Mouse (Mus musculus): ENCODE measurements around the gene Ngef. TPM values are rescaled to one million over a fixed set of nuclear protein-coding genes. Genes with fewer than 3 reads are reported as not detected.

Gene Ngef
- polyA plus RNA-seq, 1 experiment from 2014 or later = 20.0 TPM

DNA sequence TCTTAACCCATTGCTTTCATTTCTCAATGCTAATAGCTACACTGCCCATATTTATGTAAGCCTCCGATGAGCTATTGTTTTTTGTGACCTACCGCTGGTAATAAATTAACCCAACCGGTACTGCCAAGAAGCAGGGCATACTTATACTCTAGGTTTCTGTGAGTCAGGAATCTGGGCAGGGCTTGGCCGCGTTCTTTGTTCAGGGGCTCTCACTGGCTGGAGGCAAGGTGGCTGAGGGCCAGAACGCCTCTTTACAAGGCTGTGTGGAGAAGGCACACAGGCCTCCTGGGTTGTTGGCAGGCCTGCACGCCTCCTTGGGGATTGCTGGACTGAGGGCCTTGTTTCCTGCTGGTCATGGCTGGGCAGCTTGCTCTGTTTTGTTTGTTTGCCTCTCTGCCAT is 1.1 kb upstream of the Ngef start:
- Histone ChIP-seq H3K36me3 (ENCODE audit: control insufficient read depth, insufficient read depth, low read length) (no peaks in the 10 kb centered on the region), H3K27ac (ENCODE audit: low read length) (peak overlapping the region; percentile 94), H3K9ac (ENCODE audit: low read depth, low read length) (peak overlapping the region; percentile 39; the same call in 1 of the 2 replicates), H3K27me3 (replicated peaks; ENCODE audit: control insufficient read depth, insufficient read depth, low read length) (no peaks in the 10 kb centered on the region), H3K4me3 (ENCODE audit: low read length) (peak overlapping the region; percentile 51; the same call in 1 of the 2 replicates), H3K4me2 (ENCODE audit: low read depth, low read length) (peak overlapping the region; percentile 51), H3K4me1 (ENCODE audit: control insufficient read depth, insufficient read depth, low read length) (peaks cover 5% of the 10 kb centered on the region), H3K9me3 (ENCODE audit: control insufficient read depth, low read length) (no peaks in the 10 kb centered on the region)
- WGBS = 31% methylated on average over 7 of the region's 7 CpGs
- ATAC-seq = peak; percentile 80

- ATAC-seq = peak; percentile 30
- Histone ChIP-seq H3K9ac (ENCODE audit: low read depth, low read length) (peak overlapping the region; percentile 49; the same call in 1 of the 2 replicates), H3K27ac (ENCODE audit: low read length) (peak overlapping the region; percentile 94), H3K36me3 (ENCODE audit: control insufficient read depth, insufficient read depth, low read length) (no peaks in the 10 kb centered on the region), H3K4me3 (ENCODE audit: low read length) (peak overlapping the region; percentile 51), H3K9me3 (ENCODE audit: control insufficient read depth, low read length) (no peaks in the 10 kb centered on the region), H3K4me2 (ENCODE audit: low read depth, low read length) (peak overlapping the region; percentile 51), H3K27me3 (replicated peaks; ENCODE audit: control insufficient read depth, insufficient read depth, low read length) (no peaks in the 10 kb centered on the region), H3K4me1 (ENCODE audit: control insufficient read depth, insufficient read depth, low read length) (peaks cover 5% of the 10 kb centered on the region)
- WGBS = 31% methylated on average over 6 of the region's 6 CpGs
Observed at GRCm38 (mm10) chr1:87574353-87574752, 683 bp upstream of the Ngef start.

- peak overlapping the region; percentile 50 for H3K4me2 ChIP-seq (ENCODE audit: low read depth, low read length)
- WGBS = 57% methylated on average over 5 of the region's 5 CpGs
- H3K4me3 ChIP-seq (ENCODE audit: low read length) = peak overlapping the region; percentile 51
- H3K9ac ChIP-seq (ENCODE audit: low read depth, low read length) = peak overlapping the region; percentile 64
- peaks cover 5% of the 10 kb centered on the region for H3K4me1 ChIP-seq (ENCODE audit: control insufficient read depth, insufficient read depth, low read length)
- peak; percentile 17; the same call in 1 of the 2 replicates for ATAC-seq
- no peaks in the 10 kb centered on the region for H3K36me3 ChIP-seq (ENCODE audit: control insufficient read depth, insufficient read depth, low read length)
- H3K27me3 ChIP-seq (replicated peaks; ENCODE audit: control insufficient read depth, insufficient read depth, low read length) = no peaks in the 10 kb centered on the region
- no peaks in the 10 kb centered on the region for H3K9me3 ChIP-seq (ENCODE audit: control insufficient read depth, low read length)
- H3K27ac ChIP-seq (ENCODE audit: low read length) = peak overlapping the region; percentile 91
Observed at GRCm38 (mm10) chr1:87573261-87573660, 409 bp downstream of the Ngef start.

- no peaks in the 10 kb centered on the region for H3K27me3 ChIP-seq (replicated peaks; ENCODE audit: control insufficient read depth, insufficient read depth, low read length)
- H3K9me3 ChIP-seq (ENCODE audit: control insufficient read depth, low read length) = no peaks in the 10 kb centered on the region
- H3K4me2 ChIP-seq (ENCODE audit: low read depth, low read length) = no peak overlapping the region
- H3K9ac ChIP-seq (ENCODE audit: low read depth, low read length) = no peak overlapping the region
- no peak overlapping the region for H3K27ac ChIP-seq (ENCODE audit: low read length)
- 50% methylated on average over 6 of the region's 6 CpGs for WGBS
- no peak for ATAC-seq
- H3K4me1 ChIP-seq (ENCODE audit: control insufficient read depth, insufficient read depth, low read length) = no peaks in the 10 kb centered on the region
- no peaks in the 10 kb centered on the region for H3K36me3 ChIP-seq (ENCODE audit: control insufficient read depth, insufficient read depth, low read length)
- H3K4me3 ChIP-seq (ENCODE audit: low read length) = no peak overlapping the region
Observed at GRCm38 (mm10) chr1:87568398-87568797, 5.3 kb downstream of the Ngef start.

- Histone ChIP-seq H3K9me3 (ENCODE audit: control insufficient read depth, low read length) (no peaks in the 10 kb centered on the region), H3K27me3 (replicated peaks; ENCODE audit: control insufficient read depth, insufficient read depth, low read length) (no peaks in the 10 kb centered on the region), H3K4me2 (ENCODE audit: low read depth, low read length) (no peak overlapping the region), H3K27ac (ENCODE audit: low read length) (no peak overlapping the region), H3K36me3 (ENCODE audit: control insufficient read depth, insufficient read depth, low read length) (no peaks in the 10 kb centered on the region), H3K9ac (ENCODE audit: low read depth, low read length) (no peak overlapping the region), H3K4me3 (ENCODE audit: low read length) (no peak overlapping the region), H3K4me1 (ENCODE audit: control insufficient read depth, insufficient read depth, low read length) (no peaks in the 10 kb centered on the region)
- WGBS = 72% methylated on average over 6 of the region's 8 CpGs
- ATAC-seq = peak; percentile 66
Observed at GRCm38 (mm10) chr1:87565760-87566159, 7.9 kb downstream of the Ngef start.

GRCm38 (mm10) chr1:87562967-87563366 is 10.7 kb downstream of the Ngef start:
- Histone ChIP-seq H3K36me3 (ENCODE audit: control insufficient read depth, insufficient read depth, low read length) (no peaks in the 10 kb centered on the region), H3K4me2 (ENCODE audit: low read depth, low read length) (no peak overlapping the region), H3K4me3 (ENCODE audit: low read length) (no peak overlapping the region), H3K9ac (ENCODE audit: low read depth, low read length) (no peak overlapping the region), H3K9me3 (ENCODE audit: control insufficient read depth, low read length) (no peaks in the 10 kb centered on the region), H3K27ac (ENCODE audit: low read length) (no peak overlapping the region), H3K4me1 (ENCODE audit: control insufficient read depth, insufficient read depth, low read length) (no peaks in the 10 kb centered on the region), H3K27me3 (replicated peaks; ENCODE audit: control insufficient read depth, insufficient read depth, low read length) (no peaks in the 10 kb centered on the region)
- no peak for ATAC-seq
- WGBS = 81% methylated on average over 3 of the region's 3 CpGs

- no peak overlapping the region for H3K4me3 ChIP-seq (ENCODE audit: low read length)
- no peaks in the 10 kb centered on the region for H3K9me3 ChIP-seq (ENCODE audit: control insufficient read depth, low read length)
- no peak overlapping the region for H3K9ac ChIP-seq (ENCODE audit: low read depth, low read length)
- no peaks in the 10 kb centered on the region for H3K27me3 ChIP-seq (replicated peaks; ENCODE audit: control insufficient read depth, insufficient read depth, low read length)
- ATAC-seq = no peak
- no peak overlapping the region for H3K27ac ChIP-seq (ENCODE audit: low read length)
- H3K4me2 ChIP-seq (ENCODE audit: low read depth, low read length) = no peak overlapping the region
- peaks cover 8% of the 10 kb centered on the region for H3K4me1 ChIP-seq (ENCODE audit: control insufficient read depth, insufficient read depth, low read length)
- 81% methylated on average over 1 of the region's 1 CpGs for WGBS
- H3K36me3 ChIP-seq (ENCODE audit: control insufficient read depth, insufficient read depth, low read length) = no peaks in the 10 kb centered on the region
Observed at GRCm38 (mm10) chr1:87553586-87553985, 20.1 kb downstream of the Ngef start.

- Histone ChIP-seq H3K4me3 (ENCODE audit: low read length) (no peak overlapping the region), H3K4me1 (ENCODE audit: control insufficient read depth, insufficient read depth, low read length) (peaks cover 8% of the 10 kb centered on the region), H3K27me3 (replicated peaks; ENCODE audit: control insufficient read depth, insufficient read depth, low read length) (no peaks in the 10 kb centered on the region), H3K9ac (ENCODE audit: low read depth, low read length) (no peak overlapping the region), H3K36me3 (ENCODE audit: control insufficient read depth, insufficient read depth, low read length) (no peaks in the 10 kb centered on the region), H3K27ac (ENCODE audit: low read length) (no peak overlapping the region), H3K9me3 (ENCODE audit: control insufficient read depth, low read length) (no peaks in the 10 kb centered on the region), H3K4me2 (ENCODE audit: low read depth, low read length) (no peak overlapping the region)
- ATAC-seq = peak; percentile 95
- 54% methylated on average over 3 of the region's 3 CpGs for WGBS
Observed at GRCm38 (mm10) chr1:87551008-87551407, 22.7 kb downstream of the Ngef start.

GRCm38 (mm10) chr1:87541614-87542013 is 32.1 kb downstream of the Ngef start:
- Histone ChIP-seq H3K4me2 (ENCODE audit: low read depth, low read length) (no peak overlapping the region), H3K4me1 (ENCODE audit: control insufficient read depth, insufficient read depth, low read length) (no peaks in the 10 kb centered on the region), H3K27me3 (replicated peaks; ENCODE audit: control insufficient read depth, insufficient read depth, low read length) (no peaks in the 10 kb centered on the region), H3K4me3 (ENCODE audit: low read length) (no peak overlapping the region), H3K9me3 (ENCODE audit: control insufficient read depth, low read length) (no peaks in the 10 kb centered on the region), H3K9ac (ENCODE audit: low read depth, low read length) (no peak overlapping the region), H3K36me3 (ENCODE audit: control insufficient read depth, insufficient read depth, low read length) (no peaks in the 10 kb centered on the region), H3K27ac (ENCODE audit: low read length) (no peak overlapping the region)
- ATAC-seq = no peak
- 34% methylated on average over 7 of the region's 7 CpGs for WGBS

DNA sequence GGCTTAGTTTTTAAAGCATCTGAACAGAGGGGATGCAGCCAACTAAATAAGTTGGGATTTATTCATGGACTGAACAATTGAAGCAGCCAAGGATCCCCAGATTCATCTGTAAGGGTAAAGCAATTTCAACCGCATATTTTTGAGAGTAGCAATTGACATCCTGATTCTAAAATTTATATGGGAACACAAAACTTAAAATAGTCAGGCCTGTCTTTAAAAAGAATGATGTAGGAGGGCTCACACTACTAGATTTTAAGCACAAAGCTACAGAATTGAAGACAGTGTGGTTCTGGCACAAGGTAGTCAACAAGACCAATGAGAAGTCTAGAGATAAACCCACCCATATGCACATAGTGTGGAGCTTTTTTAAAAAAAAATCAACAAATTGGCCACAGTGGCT is 36.7 kb downstream of the Ngef start:
- WGBS = 93% methylated on average over 1 of the region's 1 CpGs
- no peak for ATAC-seq

More for the DNA sequence above, 36.7 kb downstream of the Ngef start:
- H3K4me2 ChIP-seq (ENCODE audit: low read depth, low read length) = no peak overlapping the region
- no peaks in the 10 kb centered on the region for H3K4me1 ChIP-seq (ENCODE audit: control insufficient read depth, insufficient read depth, low read length)
- H3K9ac ChIP-seq (ENCODE audit: low read depth, low read length) = no peak overlapping the region
- H3K9me3 ChIP-seq (ENCODE audit: control insufficient read depth, low read length) = no peaks in the 10 kb centered on the region
- no peaks in the 10 kb centered on the region for H3K27me3 ChIP-seq (replicated peaks; ENCODE audit: control insufficient read depth, insufficient read depth, low read length)
- H3K27ac ChIP-seq (ENCODE audit: low read length) = no peak overlapping the region
- H3K36me3 ChIP-seq (ENCODE audit: control insufficient read depth, insufficient read depth, low read length) = no peaks in the 10 kb centered on the region
- H3K4me3 ChIP-seq (ENCODE audit: low read length) = no peak overlapping the region
